Mouse (Mus musculus) spleen, adult 2 months (tissue): ENCODE results near the gene Sel1l3. TPM values are rescaled to one million over a fixed set of nuclear protein-coding genes. Genes with fewer than 3 reads are reported as not detected.

ENCODE experiments used
- DNase-seq, 2 experiments: peaks; one replicate each; pipeline versions ENCODE4 v3.0.0 to v3.0.0-alpha.2; 2012 to 2021; ENCODE audit warnings: low spot score in 2 of 2, low read depth in 1 of 2
- H3K27ac ChIP-seq: fragments of 200-500 bp; 2 replicates; pipeline ENCODE4 v1.5.1; 2012; ENCODE audit warnings: low read length, inconsistent platforms; ENCODE audit not compliant: insufficient read depth
- H3K27me3 ChIP-seq: fragments of 200-500 bp; 2 replicates; pipeline ENCODE4 v1.6.1; 2012; ENCODE audit warnings: mild to moderate bottlenecking, moderate library complexity, low read length, inconsistent platforms; ENCODE audit not compliant: control insufficient read depth, insufficient read depth
- H3K36me3 ChIP-seq: fragments of 200-500 bp; 2 replicates; pipeline ENCODE4 v1.6.1; 2012; ENCODE audit warnings: mild to moderate bottlenecking, low read length, inconsistent platforms; ENCODE audit not compliant: control insufficient read depth, insufficient read depth
- H3K4me1 ChIP-seq: fragments of 200-500 bp; 2 replicates; pipeline ENCODE4 v1.6.1; 2011; ENCODE audit warnings: inconsistent platforms; ENCODE audit not compliant: control insufficient read depth, insufficient read depth, insufficient read length
- H3K4me3 ChIP-seq: fragments of 200-500 bp; 2 replicates; pipeline ENCODE4 v1.5.1; 2011; ENCODE audit warnings: mild to moderate bottlenecking, inconsistent platforms; ENCODE audit not compliant: insufficient read depth, insufficient read length; ENCODE audit errors: extremely low read depth
- CTCF ChIP-seq: fragments of 200-500 bp; IDR thresholded peaks from 2 replicates; pipeline ENCODE4 v1.5.1; 2011; ENCODE audit warnings: mild to moderate bottlenecking, inconsistent platforms; ENCODE audit not compliant: insufficient read depth, insufficient read length, insufficient replicate concordance; ENCODE audit errors: extremely low read depth
- POLR2A ChIP-seq: fragments of 200-500 bp; IDR thresholded peaks from 2 replicates; pipeline ENCODE4 v1.6.1; 2011; ENCODE audit warnings: low read depth, low read length, inconsistent platforms
- WGBS: fragments of 180-500 bp; shearing (Covaris S2); methylation state at CpG from one replicate; pipeline ENCODE4 v1.1.7; 2018; 5-methylcytosine and 5-hydroxymethylcytosine counted together
- polyA plus RNA-seq: library from polyadenylated mRNA; depleted of rRNA; stranded (reverse); fragments of >200 nt; gene quantifications from 2 replicates; pipeline ENCODE4 v1.2.3, GENCODE M21; 2012

Sel1l3 gene
- polyA plus RNA-seq, 1 experiment: 0.67 TPM

- TF ChIP-seq POLR2A: no peak
- no peak for TF ChIP-seq CTCF
- DNase-seq: no peak
- no peaks in the 10 kb centered on the region for H3K27me3 ChIP-seq
- no peaks in the 10 kb centered on the region for H3K36me3 ChIP-seq
- H3K27ac ChIP-seq: no peak overlapping the region
- no peak overlapping the region for H3K4me3 ChIP-seq
- 58% methylated on average over 2 of the region's 4 CpGs for WGBS
- H3K4me1 ChIP-seq: no peaks in the 10 kb centered on the region; the same call in 1 of the 2 replicates
Observed at GRCm38 (mm10) chr5:53176075-53176474, 37.7 kb downstream of the Sel1l3 start.

GRCm38 (mm10) chr5:53175195-53175594 is 38.5 kb downstream of the Sel1l3 start:
- Histone ChIP-seq H3K27ac (no peak overlapping the region), H3K27me3 (no peaks in the 10 kb centered on the region), H3K4me1 (no peaks in the 10 kb centered on the region; the same call in 1 of the 2 replicates), H3K4me3 (no peak overlapping the region), H3K36me3 (no peaks in the 10 kb centered on the region)
- no peak for TF ChIP-seq CTCF
- no peak for TF ChIP-seq POLR2A
- 89% methylated on average over 3 of the region's 3 CpGs for WGBS
- no peak for DNase-seq

GRCm38 (mm10) chr5:53174461-53174860 is 39.3 kb downstream of the Sel1l3 start:
- H3K4me3 ChIP-seq: no peak overlapping the region
- no peaks in the 10 kb centered on the region for H3K36me3 ChIP-seq
- no peaks in the 10 kb centered on the region for H3K27me3 ChIP-seq
- H3K27ac ChIP-seq: no peak overlapping the region
- DNase-seq: no peak
- TF ChIP-seq CTCF (no peak), POLR2A (no peak)
- WGBS: 92% methylated on average over 12 of the region's 12 CpGs
- H3K4me1 ChIP-seq: no peaks in the 10 kb centered on the region; the same call in 1 of the 2 replicates

GRCm38 (mm10) chr5:53172908-53173307 is 40.8 kb downstream of the Sel1l3 start:
- no peaks in the 10 kb centered on the region for H3K36me3 ChIP-seq
- no peak overlapping the region for H3K4me3 ChIP-seq
- no peak for DNase-seq
- TF ChIP-seq POLR2A (no peak), CTCF (no peak)
- H3K27me3 ChIP-seq: no peaks in the 10 kb centered on the region
- WGBS: 83% methylated on average over 7 of the region's 7 CpGs
- H3K27ac ChIP-seq: no peak overlapping the region
- H3K4me1 ChIP-seq: no peaks in the 10 kb centered on the region; the same call in 1 of the 2 replicates

- 86% methylated on average over 10 of the region's 10 CpGs for WGBS
- Histone ChIP-seq H3K4me3 (no peak overlapping the region), H3K36me3 (no peaks in the 10 kb centered on the region), H3K4me1 (no peaks in the 10 kb centered on the region; the same call in 1 of the 2 replicates), H3K27me3 (no peaks in the 10 kb centered on the region), H3K27ac (no peak overlapping the region)
- DNase-seq: no peak
- TF ChIP-seq CTCF (no peak), POLR2A (no peak)
Observed at GRCm38 (mm10) chr5:53172256-53172636, 41.5 kb downstream of the Sel1l3 start.

GRCm38 (mm10) chr5:53171611-53172255 is 42.0 kb downstream of the Sel1l3 start:
- Histone ChIP-seq H3K36me3 (no peaks in the 10 kb centered on the region), H3K27ac (no peak overlapping the region), H3K4me1 (no peaks in the 10 kb centered on the region; the same call in 1 of the 2 replicates), H3K27me3 (no peaks in the 10 kb centered on the region), H3K4me3 (no peak overlapping the region)
- no peak for TF ChIP-seq CTCF
- WGBS: 92% methylated on average over 6 of the region's 6 CpGs
- DNase-seq: no peak

- H3K27me3 ChIP-seq: no peaks in the 10 kb centered on the region
- H3K4me3 ChIP-seq: no peak overlapping the region
- H3K27ac ChIP-seq: no peak overlapping the region
- no peak for TF ChIP-seq POLR2A
- TF ChIP-seq CTCF: no peak
- WGBS: 88% methylated on average over 4 of the region's 4 CpGs
- DNase-seq: no peak
- H3K4me1 ChIP-seq: no peaks in the 10 kb centered on the region
- no peaks in the 10 kb centered on the region for H3K36me3 ChIP-seq
Observed at GRCm38 (mm10) chr5:53167564-53167963, 46.2 kb downstream of the Sel1l3 start.
